Mouse (Mus musculus) brain, embryonic 14.5 days (tissue): ENCODE measurements around the gene Ephb3.

Experiments used
- CTCF ChIP-seq: fragments of 200-500 bp; IDR thresholded peaks from 2 replicates; pipeline ENCODE4 v1.5.1; 2012; ENCODE audit warnings: inconsistent platforms, mild to moderate bottlenecking, moderate library complexity, borderline replicate concordance; ENCODE audit not compliant: insufficient read depth, insufficient read length; ENCODE audit errors: extremely low read depth
- POLR2A ChIP-seq: fragments of 200-500 bp; IDR thresholded peaks from 2 replicates; pipeline ENCODE4 v1.6.1; 2012; ENCODE audit warnings: mild to moderate bottlenecking, inconsistent platforms, borderline replicate concordance; ENCODE audit not compliant: poor library complexity, insufficient read depth, insufficient read length, severe bottlenecking; ENCODE audit errors: extremely low read depth

- TF ChIP-seq CTCF, result no peak
- no peak for TF ChIP-seq POLR2A
These were observed 1.8 kb upstream of the Ephb3 start for GRCm38 (mm10) chr16:21202731-21203130.
